ENCODE assay signal across 8 mouse cellular contexts in the genomic region with DNA sequence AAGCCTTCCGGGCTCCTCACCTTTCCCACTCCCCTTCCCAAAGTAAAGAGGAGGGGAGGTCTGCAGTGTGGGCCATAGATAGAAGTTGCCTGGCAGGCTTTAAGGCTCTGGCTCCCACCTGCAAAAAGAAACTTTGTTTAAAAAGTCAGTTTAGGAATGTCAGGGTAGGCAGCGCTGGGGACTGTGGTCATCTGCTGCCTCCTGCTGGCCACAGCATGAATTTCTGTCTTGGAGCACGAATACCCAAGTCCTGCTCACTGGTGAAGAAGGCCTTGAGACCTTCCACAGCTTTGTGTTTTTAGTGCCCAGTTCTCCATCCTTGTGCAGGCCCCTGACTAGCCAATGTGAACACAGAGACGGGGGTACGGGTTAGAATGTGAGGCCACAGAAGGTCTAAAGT.
DNase-seq lines count a peak whose midpoint lies in the region.

No protein-coding gene starts in this region.

- DNase-seq in 3134 (ENCODE audit: extremely low read depth, insufficient read length, low spot score): peak; percentile 50
- DNase-seq in CD4-positive helper T cell, adult 2 months (ENCODE audit: low read depth, low spot score): peak; percentile 74
- DNase-seq in c-Kit-positive CD71-negative TER-119-negative erythroid progenitor cells, embryonic 14.5 days (ENCODE audit: low read depth): peak; percentile 58
- DNase-seq in gastrocnemius, adult 18-20 months (ENCODE audit: low spot score): peak; percentile 74
- peak; percentile 36 to 75 for DNase-seq in layer of hippocampus, adult 18-20 months (ENCODE audit: low spot score in 2 of 2)
- DNase-seq in lung, postnatal 10 days: peak; percentile 85
- DNase-seq in spleen, adult 12 weeks (ENCODE audit: low spot score): peak; percentile 57
- no peak for DNase-seq in yolk sac, embryonic 10.5 days (ENCODE audit: low spot score)
